Mouse (Mus musculus) kidney, adult 2 months (tissue): Measurements from ENCODE around the gene Tmem54.

Source experiments
- CTCF ChIP-seq: fragments of 200-500 bp; conservative IDR thresholded peaks from 2 replicates; pipeline ENCODE4 v1.5.1; 2011; ENCODE audit warnings: low read depth, mild to moderate bottlenecking, control low read depth, low read length, moderate library complexity, mixed read lengths; ENCODE audit not compliant: insufficient read depth, insufficient read length
- POLR2A ChIP-seq: fragments of 200-500 bp; IDR thresholded peaks from one replicate; pipeline ENCODE4 v1.6.1; 2011; ENCODE audit warnings: low read depth, low read length, control low read depth

DNA sequence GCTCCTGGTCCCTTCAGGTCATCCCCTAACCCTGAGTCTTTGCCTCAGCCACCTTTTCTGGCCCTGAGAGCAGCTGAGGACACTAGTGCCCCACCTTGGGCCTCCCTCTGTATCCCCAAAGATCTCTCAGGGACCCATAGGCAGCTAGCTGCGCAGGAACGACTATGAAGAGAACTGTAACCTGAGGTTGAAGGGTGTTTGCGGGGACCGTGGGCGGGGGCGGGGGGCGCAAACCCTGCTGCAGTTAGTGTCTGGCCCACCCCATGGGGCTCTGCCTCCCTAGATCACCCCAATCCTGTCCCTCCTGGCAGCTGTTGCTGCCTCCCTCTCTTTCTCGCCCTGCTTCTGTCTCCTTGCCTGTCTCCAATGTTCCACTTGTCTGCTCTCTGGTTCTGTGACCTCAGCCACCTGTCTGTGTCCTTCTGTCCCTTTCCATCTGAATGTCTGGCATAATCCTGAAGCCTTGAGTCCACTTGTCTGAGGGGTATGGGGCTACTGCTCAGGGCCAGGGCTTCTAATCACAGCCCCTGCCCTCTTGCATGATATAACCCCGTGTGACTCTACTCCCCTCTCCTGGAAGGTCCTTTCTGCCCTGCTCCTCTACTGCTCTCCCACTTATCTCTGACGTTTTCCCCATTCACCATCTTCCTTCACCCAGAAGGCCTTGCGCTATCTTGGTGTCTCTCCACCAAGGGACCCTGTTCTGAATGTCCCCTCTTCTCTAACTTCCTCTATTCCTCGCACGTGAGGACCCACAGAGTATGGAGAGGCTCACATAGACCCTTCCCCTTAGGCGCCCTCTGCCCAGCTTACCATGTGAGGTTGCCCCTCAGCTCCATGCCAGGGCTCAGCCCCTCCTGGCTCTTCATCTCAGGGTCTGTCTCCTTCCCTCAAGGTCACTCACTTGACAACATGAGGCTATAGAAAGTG is 32.3 kb downstream of the Tmem54 start:
- no peak for TF ChIP-seq POLR2A
- TF ChIP-seq CTCF = no peak
